Comparison of ENCODE assay signal across 8 mouse cellular contexts in the genomic region with DNA sequence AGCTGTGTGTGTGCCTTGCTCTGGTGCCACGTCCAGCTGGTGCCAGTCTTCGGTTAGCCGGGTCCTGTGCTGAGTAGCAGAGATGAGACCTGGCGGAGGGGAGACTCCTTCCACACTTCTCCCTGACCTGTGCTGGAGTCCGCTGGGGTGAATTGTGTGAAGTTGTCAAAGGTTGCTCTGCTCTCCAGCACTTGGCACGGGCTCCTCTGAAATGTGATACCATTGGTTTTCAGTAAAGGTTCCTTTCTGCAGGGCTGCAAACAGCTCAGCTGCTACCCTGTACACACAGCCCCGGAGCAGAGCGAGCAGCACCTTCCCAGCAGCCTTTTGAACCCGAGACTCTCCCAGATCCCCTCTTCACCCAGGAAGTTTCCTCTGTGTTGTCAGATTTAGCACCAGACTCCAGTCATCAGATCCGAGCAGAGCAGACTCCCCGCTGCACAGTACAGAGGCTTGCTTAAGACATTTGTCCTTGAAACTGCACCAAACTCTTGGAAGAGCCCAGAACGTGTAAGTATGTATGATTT. TPM values are rescaled to one million over a fixed set of nuclear protein-coding genes. Genes with fewer than 3 reads are reported as not detected.
DNase-seq lines count a peak whose midpoint lies in the region; ATAC-seq and TF ChIP-seq lines count a peak whose summit lies in the region.

No protein-coding gene starts in this region.

- H3K9me3 ChIP-seq in hindbrain, embryonic 13.5 days, result no peaks in the 10 kb centered on the region
- H3K9me3 ChIP-seq in limb, embryonic 12.5 days, result no peaks in the 10 kb centered on the region
- H3K9me3 ChIP-seq in forebrain, embryonic 11.5 days (ENCODE audit: control insufficient read depth, low read length), result no peaks in the 10 kb centered on the region

- H3K36me3 ChIP-seq in hindbrain, embryonic 13.5 days, result no peaks in the 10 kb centered on the region
- no peaks in the 10 kb centered on the region for H3K36me3 ChIP-seq in limb, embryonic 12.5 days
- H3K36me3 ChIP-seq in forebrain, embryonic 11.5 days (ENCODE audit: control insufficient read depth, insufficient read depth, low read length), result no peaks in the 10 kb centered on the region

- TF ChIP-seq POLR2A in brain, embryonic 14.5 days (IDR thresholded peaks at IDR 0.05; ENCODE audit: borderline replicate concordance, extremely low read depth, insufficient read depth, insufficient read length, poor library complexity, severe bottlenecking), result no peak

- H3K4me2 ChIP-seq in hindbrain, embryonic 13.5 days, result no peak overlapping the region
- H3K4me2 ChIP-seq in limb, embryonic 12.5 days, result peak overlapping the region; percentile 50
- no peak overlapping the region for H3K4me2 ChIP-seq in forebrain, embryonic 11.5 days (ENCODE audit: low read depth, low read length, severe bottlenecking)

- peak; percentile 71 for DNase-seq in gastrocnemius, adult 2 months
- DNase-seq in gastrocnemius, adult 18-20 months (ENCODE audit: low spot score), result no peak
- peak; percentile 39 for DNase-seq in brain, embryonic 14.5 days (ENCODE audit: low read depth)
- no peak for DNase-seq in forebrain, embryonic 11.5 days (ENCODE audit: low spot score)
- no peak for DNase-seq in embryo, embryonic 10.5 days (ENCODE audit: low spot score)

- WGBS in hindbrain, embryonic 13.5 days, result 49% methylated on average over 12 of the region's 12 CpGs
- 13% methylated on average over 12 of the region's 12 CpGs for WGBS in limb, embryonic 12.5 days
- 56% methylated on average over 12 of the region's 12 CpGs for WGBS in forebrain, embryonic 11.5 days

- no peak for TF ChIP-seq CTCF in gastrocnemius, adult 2 months (IDR thresholded peaks at IDR 0.05)
- no peak for TF ChIP-seq CTCF in brain, embryonic 14.5 days (IDR thresholded peaks at IDR 0.05; ENCODE audit: borderline replicate concordance, extremely low read depth, insufficient read depth, insufficient read length)

- intact Hi-C loops in gastrocnemius, adult 2 months (cut with DNase I), result loop anchor here (2.0 to 10.0 kb wide), 2 partner anchors 53 to 173 kb away; partner anchors contain the start of gene Esrrg

- peak overlapping the region; percentile 79 for H3K27ac ChIP-seq in gastrocnemius, adult 2 months
- H3K27ac ChIP-seq in hindbrain, embryonic 13.5 days, result peak overlapping the region; percentile 41; the same call in 1 of the 2 replicates
- H3K27ac ChIP-seq in limb, embryonic 12.5 days, result peak overlapping the region; percentile 74
- no peak overlapping the region for H3K27ac ChIP-seq in forebrain, embryonic 11.5 days (ENCODE audit: low read depth, low read length)

- H3K27me3 ChIP-seq in hindbrain, embryonic 13.5 days, result no peaks in the 10 kb centered on the region; the same call in 1 of the 2 replicates
- no peaks in the 10 kb centered on the region for H3K27me3 ChIP-seq in limb, embryonic 12.5 days
- H3K27me3 ChIP-seq in forebrain, embryonic 11.5 days (ENCODE audit: control insufficient read depth, insufficient read depth, low read length), result no peaks in the 10 kb centered on the region

- no peak for ATAC-seq in hindbrain, embryonic 13.5 days (ENCODE audit: low FRiP score)
- ATAC-seq in limb, embryonic 12.5 days (ENCODE audit: insufficient number of reproducible peaks, insufficient read depth, low FRiP score, low TSS enrichment, low read depth), result peak; percentile 44
- ATAC-seq in erythroblast, adult 5-6 weeks (replicated peaks; ENCODE audit: low FRiP score, poor library complexity, severe bottlenecking), result no peak
- ATAC-seq in forebrain, embryonic 11.5 days (replicated peaks; ENCODE audit: low FRiP score), result no peak

- peak overlapping the region; percentile 68 for H3K4me3 ChIP-seq in gastrocnemius, adult 2 months
- no peak overlapping the region for H3K4me3 ChIP-seq in hindbrain, embryonic 13.5 days
- H3K4me3 ChIP-seq in limb, embryonic 12.5 days (replicated peaks), result peak overlapping the region; percentile 16; the same call in 1 of the 2 replicates
- H3K4me3 ChIP-seq in forebrain, embryonic 11.5 days (ENCODE audit: low read depth, low read length), result no peak overlapping the region

- no peak overlapping the region for H3K9ac ChIP-seq in hindbrain, embryonic 13.5 days
- no peak overlapping the region for H3K9ac ChIP-seq in limb, embryonic 12.5 days (replicated peaks)
- no peak overlapping the region for H3K9ac ChIP-seq in forebrain, embryonic 11.5 days (ENCODE audit: low read length)

- peaks cover 35% of the 10 kb centered on the region for H3K4me1 ChIP-seq in hindbrain, embryonic 13.5 days (replicated peaks)
- peaks cover 38% of the 10 kb centered on the region for H3K4me1 ChIP-seq in limb, embryonic 12.5 days (replicated peaks)
- no peaks in the 10 kb centered on the region; the same call in 1 of the 2 replicates for H3K4me1 ChIP-seq in forebrain, embryonic 11.5 days (replicated peaks; ENCODE audit: control insufficient read depth, insufficient read depth, low read length)

RNA-seq across cellular contexts. Expression of gene Esrrg, which starts 53.6 kb away (rescaled TPM):
- total RNA-seq in gastrocnemius, adult 2 months (2021), result 10 to 100 TPM; 21.1 to 39.1 TPM
- total RNA-seq in gastrocnemius, adult 18-20 months (2021), result 10 to 100 TPM; 19.7 to 34.8 TPM
- 16.0 and 31.4 TPM in 2 replicates for polyA plus RNA-seq in brain, embryonic 14.5 days (2012; rRNA removed)
- 28.4 and 28.9 TPM in 2 replicates for polyA plus RNA-seq in hindbrain, embryonic 13.5 days (2015; fragmentation: Nextera tagmentation; extraction: Ambion mirVana)
- polyA plus RNA-seq in limb, embryonic 12.5 days (2016; fragmentation: Nextera tagmentation; extraction: Ambion mirVana), result 1.6 and 1.9 TPM in 2 replicates
- not detected in 2 replicates for total RNA-seq in erythroblast, adult 5-6 weeks (2015; ENCODE audit: low replicate concordance)
- total RNA-seq in erythroblast, adult 5-6 weeks (2017; ENCODE audit: low replicate concordance), result not detected in 2 replicates
- polyA plus RNA-seq in forebrain, embryonic 11.5 days (2014; fragmentation: Nextera tagmentation; extraction: Ambion mirVana), result 5.0 TPM in 2 replicates

Comparison
In these comparisons a context has a peak if more than half of its experiments do, and no peak if none do; other contexts are left out.
1. DNase-seq: peak in gastrocnemius, adult 2 months (single experiment) and brain, embryonic 14.5 days (single experiment); none in gastrocnemius, adult 18-20 months (single experiment), forebrain, embryonic 11.5 days (single experiment) and embryo, embryonic 10.5 days (single experiment).
2. H3K4me3 ChIP-seq: peak in gastrocnemius, adult 2 months (single experiment) and limb, embryonic 12.5 days (single experiment); none in hindbrain, embryonic 13.5 days (single experiment) and forebrain, embryonic 11.5 days (single experiment).